Mouse (Mus musculus): ENCODE data around the gene Ap4s1.
A peak's percentile ranks its signal among the peaks of the same experiment; 100 is the strongest.

Gene Ap4s1

DNA sequence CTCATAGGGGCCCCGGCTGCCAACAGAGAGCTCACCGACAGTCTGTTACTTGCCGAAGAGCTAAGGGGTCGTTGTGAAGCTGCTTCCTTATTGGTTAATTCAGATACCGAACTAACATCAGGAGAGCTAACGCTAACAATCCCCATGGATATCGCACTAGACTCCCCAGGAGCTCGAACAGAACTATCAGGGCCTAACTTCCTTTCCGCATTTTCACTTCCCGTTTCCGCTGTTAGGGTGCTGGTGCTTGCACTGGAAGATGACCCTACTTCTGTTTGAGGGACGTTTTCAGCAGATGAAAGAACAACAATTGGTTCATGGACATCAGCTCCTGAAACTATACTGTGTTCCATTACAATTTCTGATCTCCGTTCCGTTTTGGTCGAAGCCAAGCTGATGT lies 77.9 kb downstream of the Ap4s1 start:
- no peak for DNase-seq (ENCODE audit: low read depth, low spot score)

DNA sequence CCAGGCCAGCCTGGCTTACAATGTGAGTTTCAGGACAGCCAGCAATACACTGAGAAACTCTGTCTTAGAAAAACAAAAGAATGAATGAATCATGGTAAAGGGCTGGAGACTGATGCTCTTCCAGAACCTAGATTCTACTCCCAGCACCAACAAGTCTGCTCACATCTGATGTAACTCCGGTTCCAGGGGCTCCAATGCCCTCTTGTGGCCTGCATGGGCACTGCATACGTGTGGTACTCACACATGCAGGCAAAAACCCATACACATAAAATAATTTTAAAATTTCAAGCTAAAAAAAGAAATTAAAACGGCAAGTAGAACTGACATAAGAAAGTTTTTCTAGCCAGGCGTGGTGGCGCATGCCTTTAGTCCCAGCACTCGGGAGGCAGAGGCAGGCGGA lies 94.0 kb downstream of the Ap4s1 start:
- peak; percentile 81 for DNase-seq (ENCODE audit: low read depth, low spot score)

Data from ZHBTc4 (cell line).